Mouse (Mus musculus): ENCODE data around the gene Akap5. TPM values are rescaled to one million over a fixed set of nuclear protein-coding genes. Genes with fewer than 3 reads are reported as not detected.

Gene Akap5
- polyA plus RNA-seq, 1 experiment from 2014 or later: 1.9 TPM

DNA sequence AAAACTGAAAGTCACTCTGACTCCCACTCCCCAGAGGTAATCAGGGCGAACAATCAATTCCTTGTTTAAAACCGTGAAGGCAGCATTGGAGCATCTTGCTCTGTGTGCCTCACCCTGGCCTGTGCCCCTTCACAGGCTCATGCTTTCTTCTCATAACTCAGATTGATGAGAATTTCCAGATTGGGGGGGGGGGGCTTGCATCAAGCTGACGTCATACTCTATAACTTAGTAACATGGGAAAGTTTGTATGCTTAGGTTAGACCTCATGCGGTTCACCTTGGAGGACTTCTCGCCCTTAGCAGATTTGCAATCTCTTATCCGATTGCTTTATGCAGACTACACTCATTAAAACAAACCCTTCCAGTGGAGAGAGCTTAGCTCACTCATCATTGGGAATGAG lies 49.3 kb downstream of the Akap5 start:
- H3K9ac ChIP-seq (replicated peaks; ENCODE audit: low read length): no peak overlapping the region
- H3K36me3 ChIP-seq (ENCODE audit: insufficient read depth, low read length): no peaks in the 10 kb centered on the region
- H3K4me2 ChIP-seq (replicated peaks; ENCODE audit: low read depth, low read length): no peak overlapping the region
- H3K9me3 ChIP-seq (ENCODE audit: low read length): no peaks in the 10 kb centered on the region
- no peak overlapping the region for H3K4me3 ChIP-seq (ENCODE audit: low read length)
- WGBS: 67% methylated on average over 6 of the region's 6 CpGs
- no peak for ATAC-seq (ENCODE audit: low FRiP score, low TSS enrichment)
- H3K27me3 ChIP-seq (ENCODE audit: insufficient read depth, low read length): no peaks in the 10 kb centered on the region
- peaks cover 26% of the 10 kb centered on the region for H3K4me1 ChIP-seq (ENCODE audit: insufficient read depth, low read length)
- H3K27ac ChIP-seq (ENCODE audit: low read length): no peak overlapping the region

GRCm38 (mm10) chr12:76374911-76375310 lies 50.2 kb downstream of the Akap5 start:
- H3K4me3 ChIP-seq (ENCODE audit: low read length): no peak overlapping the region
- no peaks in the 10 kb centered on the region for H3K27me3 ChIP-seq (ENCODE audit: insufficient read depth, low read length)
- peaks cover 26% of the 10 kb centered on the region for H3K4me1 ChIP-seq (ENCODE audit: insufficient read depth, low read length)
- no peak overlapping the region for H3K4me2 ChIP-seq (replicated peaks; ENCODE audit: low read depth, low read length)
- no peak overlapping the region for H3K27ac ChIP-seq (ENCODE audit: low read length)
- 73% methylated on average over 4 of the region's 4 CpGs for WGBS
- H3K9ac ChIP-seq (replicated peaks; ENCODE audit: low read length): no peak overlapping the region
- ATAC-seq (ENCODE audit: low FRiP score, low TSS enrichment): no peak
- no peaks in the 10 kb centered on the region for H3K9me3 ChIP-seq (ENCODE audit: low read length)
- H3K36me3 ChIP-seq (ENCODE audit: insufficient read depth, low read length): no peaks in the 10 kb centered on the region

DNA sequence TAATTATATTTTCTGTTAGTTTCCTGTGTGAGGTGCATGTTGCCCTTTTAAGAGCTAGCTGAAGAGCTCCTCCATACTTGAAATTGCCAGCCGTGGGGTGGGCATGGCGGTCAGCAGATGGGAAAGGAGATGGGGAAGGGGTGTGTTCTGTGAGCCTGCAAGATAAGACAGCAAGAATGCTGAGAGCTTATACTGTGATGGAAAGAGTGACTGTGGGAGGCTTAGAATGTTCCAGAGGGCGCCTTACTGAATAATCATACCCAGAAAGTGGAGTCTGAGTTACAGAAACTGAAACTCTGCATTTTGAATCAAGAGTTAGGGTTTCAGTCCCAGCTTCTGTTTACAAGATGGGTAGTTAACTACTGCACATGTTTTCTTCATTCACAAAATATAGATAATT lies 50.8 kb downstream of the Akap5 start:
- Histone ChIP-seq H3K4me2 (replicated peaks; ENCODE audit: low read depth, low read length) (no peak overlapping the region), H3K27me3 (ENCODE audit: insufficient read depth, low read length) (no peaks in the 10 kb centered on the region), H3K4me1 (ENCODE audit: insufficient read depth, low read length) (peaks cover 26% of the 10 kb centered on the region), H3K4me3 (ENCODE audit: low read length) (no peak overlapping the region), H3K36me3 (ENCODE audit: insufficient read depth, low read length) (no peaks in the 10 kb centered on the region), H3K9ac (replicated peaks; ENCODE audit: low read length) (no peak overlapping the region), H3K9me3 (ENCODE audit: low read length) (no peaks in the 10 kb centered on the region), H3K27ac (ENCODE audit: low read length) (no peak overlapping the region)
- ATAC-seq (ENCODE audit: low FRiP score, low TSS enrichment): no peak
- WGBS: 81% methylated on average over 3 of the region's 3 CpGs

DNA sequence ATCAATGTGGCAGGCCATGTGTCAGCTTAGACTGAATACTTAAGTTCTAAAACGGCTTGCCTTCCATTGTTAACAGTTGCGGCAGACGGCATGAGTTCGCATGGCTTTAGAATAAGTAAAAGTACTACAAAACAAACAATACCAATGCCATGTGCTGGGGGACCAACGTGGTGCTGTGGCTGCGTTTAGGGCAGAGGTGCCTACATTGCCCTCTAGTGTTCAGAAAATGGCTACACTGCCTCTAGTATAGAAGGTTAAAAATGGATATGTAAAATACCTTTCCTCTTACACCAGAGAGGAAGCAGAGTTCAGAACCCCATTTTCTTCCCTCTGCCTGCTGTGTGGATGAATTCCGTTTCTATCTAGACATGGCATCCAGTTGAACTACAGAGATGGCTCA lies 52.0 kb downstream of the Akap5 start:
- no peak overlapping the region for H3K9ac ChIP-seq (replicated peaks; ENCODE audit: low read length)
- H3K27me3 ChIP-seq (ENCODE audit: insufficient read depth, low read length): no peaks in the 10 kb centered on the region
- H3K4me1 ChIP-seq (ENCODE audit: insufficient read depth, low read length): peaks cover 25% of the 10 kb centered on the region
- H3K27ac ChIP-seq (ENCODE audit: low read length): no peak overlapping the region
- no peaks in the 10 kb centered on the region for H3K9me3 ChIP-seq (ENCODE audit: low read length)
- peaks cover 3% of the 10 kb centered on the region; the same call in 1 of the 2 replicates for H3K36me3 ChIP-seq (ENCODE audit: insufficient read depth, low read length)
- H3K4me2 ChIP-seq (replicated peaks; ENCODE audit: low read depth, low read length): no peak overlapping the region
- no peak overlapping the region for H3K4me3 ChIP-seq (ENCODE audit: low read length)
- ATAC-seq (ENCODE audit: low FRiP score, low TSS enrichment): no peak
- WGBS: 52% methylated on average over 7 of the region's 7 CpGs

- H3K9ac ChIP-seq (replicated peaks; ENCODE audit: low read length): no peak overlapping the region
- H3K4me3 ChIP-seq (ENCODE audit: low read length): no peak overlapping the region
- ATAC-seq (ENCODE audit: low FRiP score, low TSS enrichment): no peak
- peaks cover 21% of the 10 kb centered on the region for H3K4me1 ChIP-seq (ENCODE audit: insufficient read depth, low read length)
- H3K36me3 ChIP-seq (ENCODE audit: insufficient read depth, low read length): peaks cover 5% of the 10 kb centered on the region; the same call in 1 of the 2 replicates
- WGBS: 94% methylated on average over 6 of the region's 6 CpGs
- no peaks in the 10 kb centered on the region for H3K9me3 ChIP-seq (ENCODE audit: low read length)
- H3K27ac ChIP-seq (ENCODE audit: low read length): no peak overlapping the region
- H3K27me3 ChIP-seq (ENCODE audit: insufficient read depth, low read length): no peaks in the 10 kb centered on the region
- H3K4me2 ChIP-seq (replicated peaks; ENCODE audit: low read depth, low read length): no peak overlapping the region
Observed at GRCm38 (mm10) chr12:76377059-76377458, 52.4 kb downstream of the Akap5 start.

DNA sequence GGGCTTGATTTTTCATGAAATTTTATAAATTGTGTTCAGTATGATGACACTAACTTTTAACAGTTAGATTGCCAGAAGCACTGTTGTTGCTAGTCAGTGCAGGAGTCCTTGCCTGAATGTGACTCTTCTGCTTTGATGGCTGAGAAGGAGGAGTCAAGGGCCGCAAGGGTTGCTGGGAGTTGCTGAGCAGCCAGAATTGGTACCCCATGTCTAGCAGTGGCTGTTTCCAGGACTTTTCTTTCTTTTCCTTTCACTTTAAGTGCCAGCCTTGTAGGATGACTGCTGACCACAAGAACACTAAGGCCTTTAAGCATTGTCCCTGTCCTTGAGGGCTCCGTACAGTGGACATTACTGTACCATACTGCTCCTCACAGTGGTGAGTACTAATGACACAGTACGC lies 53.0 kb downstream of the Akap5 start:
- Histone ChIP-seq H3K27ac (ENCODE audit: low read length) (no peak overlapping the region), H3K9me3 (ENCODE audit: low read length) (no peaks in the 10 kb centered on the region), H3K4me2 (replicated peaks; ENCODE audit: low read depth, low read length) (no peak overlapping the region), H3K4me3 (ENCODE audit: low read length) (no peak overlapping the region), H3K36me3 (ENCODE audit: insufficient read depth, low read length) (peaks cover 5% of the 10 kb centered on the region; the same call in 1 of the 2 replicates), H3K27me3 (ENCODE audit: insufficient read depth, low read length) (no peaks in the 10 kb centered on the region), H3K4me1 (ENCODE audit: insufficient read depth, low read length) (peaks cover 14% of the 10 kb centered on the region), H3K9ac (replicated peaks; ENCODE audit: low read length) (no peak overlapping the region)
- ATAC-seq (ENCODE audit: low FRiP score, low TSS enrichment): no peak
- 89% methylated on average over 3 of the region's 3 CpGs for WGBS

- H3K4me1 ChIP-seq (ENCODE audit: insufficient read depth, low read length): peaks cover 10% of the 10 kb centered on the region; the same call in 1 of the 2 replicates
- no peak for ATAC-seq (ENCODE audit: low FRiP score, low TSS enrichment)
Observed at GRCm38 (mm10) chr12:76378556-76378955, 53.9 kb downstream of the Akap5 start.

DNA sequence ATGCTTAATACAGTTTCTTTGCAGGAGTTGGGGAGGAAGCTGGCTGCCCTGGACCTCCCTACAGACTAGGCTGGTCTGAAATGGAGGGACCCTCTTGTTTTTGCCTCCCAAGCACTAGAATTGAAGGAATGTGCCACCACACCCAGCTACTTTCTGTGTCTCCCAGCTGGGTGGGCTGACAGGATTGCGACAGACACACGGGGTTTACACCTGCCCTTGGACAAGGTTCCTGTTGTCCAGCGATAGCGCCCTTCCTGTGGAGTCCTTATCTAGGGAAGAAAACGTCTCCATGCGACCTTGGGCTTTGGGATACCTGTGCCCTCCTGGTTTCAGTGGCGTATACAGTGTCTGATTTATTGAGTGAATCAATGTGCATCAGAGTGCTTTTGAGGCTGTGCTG lies 55.5 kb downstream of the Akap5 start:
- WGBS: 69% methylated on average over 7 of the region's 7 CpGs

More at GRCm38 (mm10) chr12:76378556-76378955, 53.9 kb downstream of the Akap5 start:
- Histone ChIP-seq H3K27me3 (ENCODE audit: insufficient read depth, low read length) (no peaks in the 10 kb centered on the region), H3K9me3 (ENCODE audit: low read length) (no peaks in the 10 kb centered on the region), H3K36me3 (ENCODE audit: insufficient read depth, low read length) (peaks cover 5% of the 10 kb centered on the region; the same call in 1 of the 2 replicates), H3K27ac (ENCODE audit: low read length) (no peak overlapping the region), H3K4me2 (replicated peaks; ENCODE audit: low read depth, low read length) (no peak overlapping the region), H3K9ac (replicated peaks; ENCODE audit: low read length) (no peak overlapping the region), H3K4me3 (ENCODE audit: low read length) (no peak overlapping the region)
- 83% methylated on average over 5 of the region's 5 CpGs for WGBS

More for the DNA sequence above, 55.5 kb downstream of the Akap5 start:
- H3K4me3 ChIP-seq (ENCODE audit: low read length): no peak overlapping the region
- no peak overlapping the region for H3K9ac ChIP-seq (replicated peaks; ENCODE audit: low read length)
- ATAC-seq (ENCODE audit: low FRiP score, low TSS enrichment): no peak
- H3K36me3 ChIP-seq (ENCODE audit: insufficient read depth, low read length): peaks cover 7% of the 10 kb centered on the region
- no peak overlapping the region for H3K27ac ChIP-seq (ENCODE audit: low read length)
- no peaks in the 10 kb centered on the region for H3K4me1 ChIP-seq (ENCODE audit: insufficient read depth, low read length)
- no peaks in the 10 kb centered on the region for H3K9me3 ChIP-seq (ENCODE audit: low read length)
- H3K27me3 ChIP-seq (ENCODE audit: insufficient read depth, low read length): no peaks in the 10 kb centered on the region
- no peak overlapping the region for H3K4me2 ChIP-seq (replicated peaks; ENCODE audit: low read depth, low read length)

Other genes starting within 250 kb of the Akap5 start
- gene Esr2, start 147.6 kb upstream of the Akap5 start, polyA plus RNA-seq (2015; fragmentation: Nextera tagmentation; extraction: Ambion mirVana): 0.51 and 0.63 TPM in 2 replicates
- 0.10 TPM in 1 of 2 replicates, not detected in the other for gene Tex21, start 78.1 kb upstream of the Akap5 start, polyA plus RNA-seq (2015; fragmentation: Nextera tagmentation; extraction: Ambion mirVana)
- 119 and 127 TPM in 2 replicates for gene Mthfd1, start 69.6 kb upstream of the Akap5 start, polyA plus RNA-seq (2015; fragmentation: Nextera tagmentation; extraction: Ambion mirVana)
- 14.0 and 15.2 TPM in 2 replicates for gene Zbtb25, start 44.7 kb downstream of the Akap5 start, polyA plus RNA-seq (2015; fragmentation: Nextera tagmentation; extraction: Ambion mirVana)
- 10.0 and 10.5 TPM in 2 replicates for gene Zbtb1, start 45.4 kb downstream of the Akap5 start, polyA plus RNA-seq (2015; fragmentation: Nextera tagmentation; extraction: Ambion mirVana)
- 11.0 and 12.5 TPM in 2 replicates for gene Hspa2, start 79.3 kb downstream of the Akap5 start, polyA plus RNA-seq (2015; fragmentation: Nextera tagmentation; extraction: Ambion mirVana)
- gene Ppp1r36, start 92.6 kb downstream of the Akap5 start, polyA plus RNA-seq (2015; fragmentation: Nextera tagmentation; extraction: Ambion mirVana): 4.0 and 4.3 TPM in 2 replicates
- gene Plekhg3, start 206.0 kb downstream of the Akap5 start, polyA plus RNA-seq (2015; fragmentation: Nextera tagmentation; extraction: Ambion mirVana): 23.0 and 24.8 TPM in 2 replicates